Mouse (Mus musculus) ovary, adult 18-20 months (tissue): ENCODE results near the gene Lix1.

Experiments used
- DNase-seq: peaks from one replicate; pipeline ENCODE4 v3.0.0; 2022; ENCODE audit warnings: low spot score, mixed read lengths

Gene Lix1

GRCm38 (mm10) chr17:17496730-17497129 lies 94.3 kb downstream of the Lix1 start:
- DNase-seq, result no peak

DNA sequence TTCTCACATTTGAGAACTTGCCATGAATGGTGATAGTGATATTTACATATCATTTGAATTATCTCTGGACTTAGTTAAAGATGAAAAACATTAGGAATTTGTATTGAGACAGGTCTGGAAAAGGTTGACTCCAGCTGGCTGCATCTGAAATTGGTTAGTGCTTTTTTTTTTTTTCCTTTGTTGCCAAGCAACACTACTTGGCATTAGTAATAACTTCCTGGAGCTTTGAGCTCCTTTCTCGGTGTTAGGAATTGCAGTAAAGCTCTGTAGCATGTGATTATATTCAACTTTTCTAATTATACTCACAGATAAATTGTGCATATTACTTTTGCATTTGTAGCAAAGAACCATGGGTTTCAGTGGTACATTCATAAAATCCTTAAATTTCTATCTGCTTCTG lies 96.4 kb downstream of the Lix1 start:
- no peak for DNase-seq

DNA sequence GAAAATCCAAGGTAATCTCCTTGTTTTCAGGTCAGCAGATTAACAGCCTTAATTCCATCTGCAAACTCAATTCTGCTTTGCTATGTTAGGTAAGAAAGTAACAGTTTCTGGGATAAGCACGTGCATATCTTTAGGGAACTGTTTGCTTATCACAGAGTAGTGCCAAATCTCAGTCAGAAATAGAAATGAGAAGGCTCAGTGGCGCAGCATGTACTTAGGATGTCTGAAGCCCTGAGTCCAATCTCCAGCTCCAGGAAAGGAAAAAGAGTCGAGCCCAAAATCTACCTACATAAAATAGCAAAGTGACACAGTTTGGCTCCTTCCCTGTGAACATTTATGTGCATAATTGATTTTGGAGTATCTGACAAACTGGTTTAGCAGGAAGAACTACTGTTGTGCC lies 96.8 kb downstream of the Lix1 start:
- DNase-seq, result no peak

GRCm38 (mm10) chr17:17506677-17507076 lies 104.2 kb downstream of the Lix1 start:
- DNase-seq, result no peak
